Mouse (Mus musculus) kidney, adult 11 months (tissue): Measurements from ENCODE around the gene Crat.
A peak's percentile ranks its signal among the peaks of the same experiment; 100 is the strongest.

Experiments
- DNase-seq: peaks from one replicate; pipeline ENCODE4 v3.0.0; 2022

Crat gene

DNA sequence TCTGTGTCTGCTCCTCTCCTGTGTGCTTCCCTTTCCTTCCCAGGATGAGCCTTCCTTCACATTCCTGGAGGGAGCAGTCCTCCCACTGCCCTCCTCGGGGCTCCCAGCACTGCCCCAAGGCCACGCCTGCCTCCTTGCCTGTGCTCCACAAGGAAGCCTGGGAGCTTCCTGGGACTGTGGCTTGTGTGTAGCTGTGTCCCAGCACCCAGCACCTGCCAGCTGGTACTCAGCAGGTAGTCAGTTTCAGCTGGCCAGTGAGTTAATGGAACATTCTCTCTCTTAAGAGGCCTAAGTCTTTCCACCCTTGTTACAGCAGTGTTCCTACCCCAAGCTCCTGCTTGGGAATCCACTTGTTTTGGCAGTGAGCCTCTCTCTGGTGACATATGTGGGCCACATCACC is 12.8 kb downstream of the Crat start:
- DNase-seq = no peak

GRCm38 (mm10) chr2:30402351-30402826 is 13.2 kb downstream of the Crat start:
- DNase-seq = no peak

DNA sequence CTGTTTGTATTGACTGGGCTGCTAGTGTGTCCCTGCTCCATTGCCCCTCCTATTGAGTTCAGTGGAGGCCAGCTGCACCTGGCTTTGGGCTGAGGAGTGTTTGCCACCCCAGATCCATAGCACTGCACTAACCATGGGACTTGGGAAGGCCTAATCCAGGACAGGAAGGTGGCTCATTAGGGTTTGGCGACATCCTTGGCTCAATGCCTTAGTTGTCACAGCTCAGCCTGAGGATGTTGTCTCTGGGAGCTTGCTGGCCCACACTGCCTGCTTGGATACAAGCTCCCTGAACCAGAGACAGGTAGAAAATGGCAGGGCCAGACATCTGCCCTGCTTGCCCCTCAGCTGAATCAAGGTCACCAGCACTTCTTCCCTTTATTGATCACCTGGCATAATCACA is 14.0 kb downstream of the Crat start:
- no peak for DNase-seq

GRCm38 (mm10) chr2:30399191-30400171 is 16.1 kb downstream of the Crat start:
- peak; percentile 57 for DNase-seq

GRCm38 (mm10) chr2:30397986-30398512 is 17.6 kb downstream of the Crat start:
- no peak for DNase-seq

GRCm38 (mm10) chr2:30396246-30396645 is 19.4 kb downstream of the Crat start:
- DNase-seq = no peak

- no peak for DNase-seq
Measured at GRCm38 (mm10) chr2:30395757-30396156, 19.9 kb downstream of the Crat start.

DNA sequence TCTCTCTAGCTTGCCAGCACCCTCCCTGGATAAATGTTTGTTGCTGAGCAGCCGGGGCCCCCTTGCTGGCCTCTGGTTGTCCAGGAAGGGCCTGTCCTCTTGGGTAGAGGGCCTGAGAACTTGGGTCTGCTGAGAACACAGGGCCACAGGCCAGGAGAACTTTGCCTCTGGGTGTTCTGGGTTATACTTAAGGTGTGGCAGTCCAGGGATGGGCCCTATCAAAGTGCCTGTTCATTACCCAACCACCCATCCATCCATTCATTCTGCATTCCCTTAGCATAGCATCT is 22.3 kb downstream of the Crat start:
- no peak for DNase-seq

DNA sequence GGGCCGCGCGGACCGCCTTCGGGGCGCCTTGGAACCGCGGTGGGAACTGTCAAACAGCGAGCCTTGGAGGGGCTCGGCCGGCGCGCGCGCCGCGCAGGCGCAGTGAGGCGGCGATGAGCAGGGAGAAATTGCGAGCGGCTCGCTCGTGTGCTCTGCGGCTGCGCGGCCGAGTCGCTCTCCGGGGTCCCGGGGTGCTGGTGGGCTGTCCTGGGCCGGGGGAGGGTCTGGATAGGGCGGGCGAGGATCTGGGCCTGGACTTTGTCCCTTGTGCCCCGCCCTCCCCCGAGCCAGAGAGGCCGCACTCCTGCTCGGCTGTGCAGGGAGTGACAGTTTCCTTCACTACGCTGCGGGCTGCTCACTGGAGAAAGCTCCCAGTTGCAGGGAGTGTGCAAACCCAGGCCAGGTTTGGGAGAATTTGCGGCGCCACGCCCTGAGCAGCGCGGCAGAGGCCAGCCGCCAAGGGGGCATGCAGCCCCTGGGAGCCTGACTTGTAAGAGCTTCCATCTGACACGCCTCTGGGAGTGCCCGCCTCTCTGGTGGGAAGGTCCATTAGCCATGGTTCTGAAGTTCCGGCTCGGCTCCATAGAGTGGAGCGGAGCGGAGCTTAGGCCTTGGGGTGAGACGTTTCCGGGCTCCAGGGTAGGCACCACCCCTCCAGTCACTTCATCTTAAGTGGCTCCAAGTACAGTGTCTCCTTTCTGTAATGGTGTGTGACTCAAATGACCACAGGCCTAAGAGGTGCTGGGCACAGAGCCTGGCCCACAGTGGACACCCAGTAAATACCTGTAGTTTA is 22.8 kb downstream of the Crat start:
- DNase-seq = peak; percentile 85

DNA sequence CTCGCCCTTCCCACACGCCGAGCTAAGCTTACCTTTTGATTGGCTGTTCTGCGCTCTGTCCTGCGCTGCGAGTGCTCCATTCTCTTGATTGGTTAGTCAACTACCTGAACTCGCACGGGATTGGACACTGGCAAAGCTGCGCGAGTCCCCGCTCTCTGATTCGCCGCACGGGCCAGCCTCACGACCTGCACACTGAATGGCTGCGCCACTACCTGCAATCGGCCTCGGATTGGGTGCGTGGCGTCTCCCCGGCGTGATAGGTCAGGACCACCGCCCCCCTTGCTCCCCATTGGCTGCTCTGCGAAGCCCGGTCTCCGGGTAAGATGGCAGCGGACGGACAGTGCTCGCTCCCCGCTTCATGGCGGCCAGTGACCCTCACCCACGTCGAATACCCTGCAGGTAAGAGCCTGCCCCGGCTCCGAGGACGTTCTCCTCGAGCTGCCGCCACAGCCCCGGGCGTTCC is 23.5 kb downstream of the Crat start, which contains the start of gene Dolpp1:
TSS of gene Dolpp1 (plus strand) at position 141 of the 463 bp plus-strand sequence.
- DNase-seq = peak; percentile 99

DNA sequence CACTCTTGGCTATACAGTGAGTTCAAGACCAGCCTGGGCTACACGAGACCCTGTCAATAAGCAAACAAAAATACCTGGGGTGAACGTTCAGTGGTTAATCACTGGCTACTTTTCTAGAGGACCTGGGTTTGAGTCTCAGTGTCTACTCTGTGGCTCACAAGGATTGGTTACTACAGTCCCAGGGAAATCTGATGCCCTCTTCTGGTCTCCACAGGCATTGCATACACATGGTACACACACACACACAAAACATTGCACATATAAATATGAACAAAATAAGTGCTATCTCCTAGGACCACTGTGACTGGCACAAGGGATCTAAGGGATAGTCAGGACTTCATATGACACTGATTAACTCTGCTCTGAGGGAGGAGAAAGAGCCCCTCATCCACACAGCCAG is 26.6 kb downstream of the Crat start:
- no peak for DNase-seq

GRCm38 (mm10) chr2:30386913-30387312 is 28.7 kb downstream of the Crat start:
- no peak for DNase-seq

- DNase-seq = no peak
Measured at GRCm38 (mm10) chr2:30385591-30385990, 30.0 kb downstream of the Crat start.

- no peak for DNase-seq
Measured at GRCm38 (mm10) chr2:30384814-30385213, 30.8 kb downstream of the Crat start.

GRCm38 (mm10) chr2:30381377-30381725 is 34.3 kb downstream of the Crat start:
- no peak for DNase-seq

- DNase-seq = no peak
Measured at GRCm38 (mm10) chr2:30380564-30381376, 34.8 kb downstream of the Crat start.

- no peak for DNase-seq
Measured at GRCm38 (mm10) chr2:30379307-30379706, 36.3 kb downstream of the Crat start.

GRCm38 (mm10) chr2:30377721-30378120 is 37.9 kb downstream of the Crat start:
- DNase-seq = no peak

DNA sequence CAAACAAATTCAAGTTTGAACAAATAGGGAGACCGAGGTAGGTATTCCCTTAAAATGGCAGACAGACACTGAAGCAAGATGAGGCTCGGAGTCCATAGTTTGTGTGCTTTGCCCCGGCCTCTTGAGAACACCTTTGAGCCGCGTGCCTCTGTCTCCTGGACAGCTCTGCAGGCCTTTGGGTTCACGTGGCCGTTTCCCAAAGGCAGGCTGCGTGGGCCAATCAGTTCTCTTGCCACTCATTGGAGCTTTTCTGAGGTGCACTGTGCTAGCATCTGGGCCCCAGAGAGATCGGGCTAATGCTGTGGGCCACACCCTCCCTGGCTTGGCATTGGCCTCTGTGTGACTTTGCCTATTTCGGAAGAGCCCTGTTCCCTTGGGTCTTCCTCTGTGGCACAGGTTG is 39.7 kb downstream of the Crat start:
- no peak for DNase-seq

GRCm38 (mm10) chr2:30372726-30373125 is 42.9 kb downstream of the Crat start:
- DNase-seq = no peak

DNA sequence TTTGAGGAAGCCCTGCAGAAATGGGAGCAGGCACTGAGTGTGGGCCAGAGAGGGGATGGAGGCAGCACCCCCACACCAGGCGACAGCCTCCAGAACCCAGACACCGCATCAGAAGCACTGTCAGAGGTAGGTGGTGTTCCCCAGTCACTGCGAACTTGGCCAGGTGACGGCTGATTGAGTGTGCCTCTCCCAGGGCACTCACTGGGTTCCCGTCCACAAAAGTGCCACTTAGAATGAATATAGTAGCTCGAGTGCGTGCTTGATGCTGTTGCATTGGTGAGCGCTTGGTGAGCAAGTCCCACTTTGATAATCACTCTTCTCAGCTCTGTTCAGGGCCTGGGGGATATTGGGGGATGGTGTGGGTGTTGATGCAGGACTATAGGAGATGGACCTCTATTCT is 44.1 kb downstream of the Crat start:
- no peak for DNase-seq

DNA sequence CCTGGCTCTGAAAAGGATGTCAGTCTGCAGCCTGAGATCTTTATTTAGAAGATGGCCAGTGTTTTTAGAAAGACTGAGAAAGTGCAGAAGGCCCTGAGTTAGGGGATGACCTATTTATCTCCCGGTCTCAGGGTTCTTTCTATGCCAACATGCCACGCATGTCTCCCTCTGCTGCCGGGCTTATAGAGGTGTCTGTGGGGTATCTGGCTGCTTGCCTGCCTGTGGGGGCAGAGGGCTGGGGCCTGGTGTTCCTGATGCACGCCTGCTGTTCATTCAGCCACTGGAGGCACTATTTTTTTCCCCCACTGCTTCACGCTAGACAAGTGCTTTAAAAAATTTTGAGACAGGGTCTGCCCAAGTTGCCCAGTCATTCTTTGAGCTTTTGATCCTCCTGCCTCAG is 49.4 kb downstream of the Crat start:
- DNase-seq = peak; percentile 30
